Mouse (Mus musculus) kidney, postnatal 36 days (tissue): ENCODE measurements around the gene Dglucy.

Source experiments
- DNase-seq, 2 experiments: peaks; one replicate each; pipeline ENCODE4 v3.0.0; 2021 to 2022; ENCODE audit warnings: mixed read lengths in 2 of 2

The Dglucy gene

DNA sequence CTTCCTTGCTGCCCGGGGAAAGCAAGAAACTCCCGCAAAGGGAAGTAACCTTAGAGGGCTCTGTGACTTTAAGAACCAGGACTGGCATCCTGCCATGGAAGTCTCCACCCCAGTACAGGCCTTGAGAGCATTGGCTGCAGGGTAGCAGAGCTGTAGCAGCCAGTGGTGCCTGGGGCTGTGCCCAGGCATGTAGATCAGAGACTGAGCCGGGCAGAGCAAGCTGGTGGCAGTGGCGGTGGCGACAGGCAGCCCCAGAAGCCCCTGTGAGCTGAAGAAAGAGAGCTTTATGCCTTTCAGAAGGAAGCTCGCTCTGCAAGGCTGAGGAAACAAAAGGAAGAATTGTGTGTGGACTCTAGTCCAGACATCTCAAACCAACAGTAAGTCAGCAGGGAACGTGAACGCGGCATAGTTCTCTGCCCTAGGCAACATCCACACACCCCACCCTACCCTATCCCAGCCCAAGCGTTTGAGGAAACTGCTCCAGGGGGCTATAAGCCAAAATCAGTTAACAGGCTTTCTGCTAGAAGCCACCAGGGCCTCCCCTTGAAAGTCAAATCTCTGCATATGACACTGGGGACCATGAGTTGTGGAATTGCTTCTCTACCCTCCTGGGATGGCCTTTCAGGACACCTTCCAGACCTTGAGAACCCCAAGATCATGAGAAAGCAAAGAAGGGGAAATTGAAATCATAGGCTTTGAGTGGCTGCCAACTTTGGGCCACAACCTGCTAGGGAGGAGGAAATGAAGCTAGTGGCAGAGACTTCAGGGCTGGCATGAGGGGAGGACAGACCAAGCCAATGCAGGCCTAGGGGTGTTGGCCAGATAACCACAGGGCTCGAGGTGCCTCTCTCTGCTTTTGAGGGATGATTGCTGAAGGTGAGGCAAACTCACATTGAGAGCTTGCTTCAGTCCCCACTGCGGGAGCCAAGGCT, at the start of gene Dglucy:
Gene Dglucy, plus strand, starts transcription at position 124 of the 932 bp plus-strand sequence.
- peak; percentile 96 to 97 for DNase-seq

- DNase-seq = no peak
These were observed 43.7 kb upstream of the Dglucy start for GRCm38 (mm10) chr12:100735156-100735555.

- no peak for DNase-seq
These were observed 43.3 kb upstream of the Dglucy start for GRCm38 (mm10) chr12:100735581-100735980.

- DNase-seq = no peak
These were observed 40.4 kb upstream of the Dglucy start for GRCm38 (mm10) chr12:100738498-100738897.

GRCm38 (mm10) chr12:100739011-100739570, 39.8 kb upstream of the Dglucy start:
- peak in 1 of 2 experiments; percentile 7 for DNase-seq

DNA sequence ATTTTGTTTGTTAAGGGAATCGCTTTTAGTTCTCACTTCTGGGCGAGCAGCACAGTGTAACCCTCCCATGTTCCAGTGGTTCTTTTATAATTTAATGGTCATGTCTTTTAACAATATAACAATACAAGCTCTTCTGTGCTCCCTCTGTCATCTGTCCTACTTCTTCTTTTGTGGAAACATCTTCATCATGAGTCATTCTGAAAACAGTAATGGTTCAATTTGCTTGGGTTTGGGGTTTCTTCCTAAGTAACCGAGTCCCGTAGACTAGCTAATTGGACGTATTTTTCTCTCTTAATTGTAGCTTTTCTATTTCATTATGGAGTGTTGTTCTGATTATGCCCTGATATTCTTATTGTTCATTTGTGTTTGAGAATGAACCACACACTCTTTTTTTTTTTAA, 38.5 kb upstream of the Dglucy start:
- DNase-seq = no peak

DNA sequence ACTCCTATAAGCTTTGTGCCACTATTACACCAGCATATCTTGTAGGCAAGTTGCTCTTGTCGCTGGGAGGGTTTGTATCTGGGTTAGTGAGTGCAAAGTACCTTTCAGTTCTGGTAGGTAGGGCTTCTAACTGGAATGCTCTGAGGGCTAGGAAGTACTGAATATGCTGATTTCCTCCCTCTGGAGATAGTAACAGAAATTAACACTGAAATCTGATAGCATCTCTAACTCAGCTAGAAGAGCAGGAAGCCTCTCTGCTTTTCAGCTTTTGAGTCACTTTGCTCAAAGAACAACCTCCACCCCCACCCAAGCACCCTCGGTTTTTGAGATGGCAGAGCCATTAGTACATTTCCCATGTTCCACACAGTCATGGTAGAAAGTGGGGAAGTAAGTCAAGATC, 36.4 kb upstream of the Dglucy start:
- no peak for DNase-seq

GRCm38 (mm10) chr12:100752977-100753376, 25.9 kb upstream of the Dglucy start:
- DNase-seq = no peak

DNA sequence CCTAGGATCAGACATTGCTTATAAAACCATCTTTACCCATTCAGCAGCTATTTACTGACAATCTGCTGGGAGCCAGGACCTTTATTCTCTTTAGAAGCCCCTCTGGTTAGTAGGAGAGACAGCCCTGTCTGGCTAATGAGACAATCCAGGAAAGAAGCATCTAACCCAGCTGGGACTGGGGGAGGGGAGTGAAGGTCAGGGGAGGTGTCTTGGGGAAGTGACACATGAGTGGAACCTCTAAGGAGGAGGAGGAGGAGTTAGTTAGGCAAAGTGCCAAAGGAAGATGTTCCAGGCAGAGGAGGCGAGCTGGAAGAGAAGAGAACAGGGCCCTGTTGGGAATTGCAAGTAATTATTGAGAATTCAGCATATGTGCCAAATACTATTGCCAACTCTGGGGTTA, 25.1 kb upstream of the Dglucy start:
- no peak for DNase-seq

DNA sequence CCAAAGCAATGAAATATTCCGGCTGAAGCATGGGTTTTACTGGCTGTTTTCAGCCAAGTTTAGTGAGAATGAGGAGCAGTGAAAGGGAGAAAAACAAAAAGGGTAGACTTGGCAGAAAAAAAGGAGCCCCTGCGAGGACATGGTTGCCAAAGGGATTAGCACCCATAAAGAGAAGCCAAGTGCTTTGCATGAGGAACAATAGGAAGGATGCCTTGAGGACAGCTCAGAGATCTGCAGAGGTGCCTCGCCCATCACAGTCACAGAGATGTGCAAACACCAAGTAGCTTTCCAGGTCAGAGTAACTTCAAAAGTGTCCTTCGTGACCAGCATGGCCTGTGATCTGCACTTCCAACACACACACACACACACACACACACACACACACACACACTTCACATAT, 21.4 kb upstream of the Dglucy start:
- no peak for DNase-seq

- no peak for DNase-seq
These were observed 16.0 kb upstream of the Dglucy start for GRCm38 (mm10) chr12:100762663-100763425.

DNA sequence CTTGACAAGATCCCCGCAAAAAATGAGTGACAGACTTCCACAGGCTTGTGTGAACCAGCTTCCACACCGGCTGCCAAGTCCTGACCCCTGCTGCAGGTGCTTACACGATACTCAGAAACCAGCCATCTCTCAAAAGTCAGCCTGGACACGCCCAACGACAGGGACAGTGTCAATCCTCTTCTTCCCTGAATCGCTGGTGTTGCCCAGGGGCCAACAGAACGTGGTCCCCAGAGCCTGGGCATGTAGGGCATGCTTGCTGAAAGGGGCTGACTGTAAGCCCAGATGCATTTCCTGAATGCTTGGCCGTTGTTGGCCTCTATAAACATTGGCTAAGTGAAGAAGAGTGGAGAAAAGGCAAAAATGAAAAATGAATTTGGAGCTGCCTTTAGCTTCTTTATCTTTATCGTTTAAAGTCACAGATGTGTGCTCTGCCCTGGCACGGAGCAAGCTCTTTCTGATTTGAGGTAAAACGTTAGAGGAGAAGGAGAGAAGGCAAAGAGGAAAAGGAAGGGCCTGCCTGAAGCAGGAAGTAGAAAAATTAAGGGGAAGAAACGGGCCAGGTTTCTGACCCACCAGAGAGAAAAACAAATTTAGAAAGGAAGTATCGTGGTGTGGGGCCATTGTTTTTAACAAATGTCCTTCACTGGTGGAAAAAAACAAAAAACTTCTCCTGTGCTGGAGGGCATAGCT, 14.4 kb upstream of the Dglucy start:
- DNase-seq = no peak

DNA sequence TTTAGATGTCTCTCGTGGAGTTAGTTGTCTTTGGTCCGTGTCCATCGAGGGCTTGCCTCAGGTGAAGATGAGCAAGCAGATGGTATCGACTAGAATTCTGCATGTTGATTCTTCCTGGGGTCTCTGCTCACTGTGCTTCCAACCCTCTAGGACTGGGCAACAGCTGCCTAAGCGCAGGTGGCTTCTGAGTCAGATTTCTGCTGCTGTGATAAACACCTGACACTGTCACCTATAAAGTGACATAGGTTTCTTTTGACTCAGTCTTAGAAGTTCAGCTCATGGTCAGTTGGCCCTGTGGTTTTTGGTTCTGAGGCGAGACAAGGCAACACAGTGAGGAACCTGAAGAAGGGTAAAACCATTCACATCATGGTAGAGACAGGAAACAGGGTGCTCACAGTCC, 9.0 kb upstream of the Dglucy start:
- no peak for DNase-seq

DNA sequence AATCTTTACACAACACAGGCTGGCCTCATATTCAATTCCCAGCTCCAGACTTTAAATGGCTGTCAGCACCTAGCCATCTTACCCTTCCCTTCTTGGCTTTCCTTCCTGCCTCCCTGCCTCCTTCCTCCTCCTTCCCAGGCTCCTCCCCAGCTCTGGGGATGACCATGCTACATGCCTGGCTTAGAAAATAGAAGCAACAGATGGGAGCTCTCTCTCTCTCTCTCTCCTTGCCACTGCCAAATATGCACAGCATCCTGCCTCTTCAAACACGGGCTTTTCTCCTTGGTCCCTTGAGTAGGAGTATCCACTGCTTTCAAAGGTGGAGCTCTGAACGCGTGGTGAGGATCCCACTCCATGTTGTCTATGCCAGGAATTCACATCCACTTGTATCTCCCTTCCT, 8.1 kb upstream of the Dglucy start:
- DNase-seq = no peak

DNA sequence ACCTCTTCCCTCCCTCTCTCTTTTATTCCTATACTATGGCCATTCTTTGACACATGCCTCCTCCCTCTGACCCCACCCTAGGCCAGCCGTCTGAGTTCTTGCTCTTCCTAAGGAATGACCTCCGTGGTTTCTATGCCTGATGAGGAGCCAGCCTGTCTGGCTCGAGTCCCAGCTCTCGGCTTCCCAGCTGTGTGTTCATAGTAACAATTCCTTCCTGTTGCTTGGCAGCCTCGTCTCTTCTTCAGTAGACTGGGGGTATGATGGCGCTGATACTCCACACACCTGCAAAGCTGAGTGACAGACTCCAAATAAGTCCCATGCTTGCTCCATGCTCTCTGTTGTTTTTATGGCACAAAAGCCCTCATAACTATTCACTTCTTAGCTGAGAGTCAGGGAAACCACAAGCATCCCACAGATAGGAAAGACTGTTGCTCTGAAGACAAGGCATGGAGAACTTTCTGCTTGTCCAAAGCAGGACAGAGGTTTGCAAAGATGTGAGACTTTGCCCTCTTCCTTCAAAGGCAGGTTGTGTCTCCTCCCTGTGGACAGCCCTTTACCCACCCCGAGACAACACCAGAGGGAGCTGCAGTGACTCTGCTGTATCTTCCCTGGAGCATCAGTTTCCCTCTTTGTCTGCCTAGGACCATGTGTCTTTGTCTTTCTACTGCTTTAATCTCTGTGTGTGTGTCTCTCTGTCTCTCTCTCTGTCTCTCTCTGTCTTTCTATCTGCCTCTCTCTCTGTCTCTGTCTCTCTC, 6.5 kb upstream of the Dglucy start:
- DNase-seq = peak; percentile 56 to 65

DNA sequence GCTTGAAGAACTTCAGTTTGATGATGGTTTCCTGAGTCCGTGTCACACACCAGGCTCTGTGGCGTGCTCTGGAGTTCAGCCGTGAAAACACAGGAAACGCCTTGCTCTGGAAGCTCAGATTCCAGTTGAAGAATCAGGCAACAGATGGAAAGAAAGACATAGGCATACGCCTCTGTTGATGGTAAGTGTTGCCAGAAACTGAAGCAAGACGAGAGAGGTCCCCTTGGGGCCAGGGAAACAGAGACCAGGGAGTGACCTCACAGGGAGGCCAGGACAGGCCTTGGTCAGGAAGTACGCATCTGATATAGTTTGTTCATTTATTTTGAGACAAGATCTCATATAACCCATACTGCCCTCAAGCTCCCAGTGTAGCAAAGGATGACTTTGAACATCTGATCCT, 4.1 kb upstream of the Dglucy start:
- DNase-seq = no peak

GRCm38 (mm10) chr12:100775291-100775690, 3.6 kb upstream of the Dglucy start:
- DNase-seq = peak; percentile 48 to 60

- DNase-seq = peak; percentile 81 to 87
These were observed 2.8 kb upstream of the Dglucy start for GRCm38 (mm10) chr12:100775911-100776581.

DNA sequence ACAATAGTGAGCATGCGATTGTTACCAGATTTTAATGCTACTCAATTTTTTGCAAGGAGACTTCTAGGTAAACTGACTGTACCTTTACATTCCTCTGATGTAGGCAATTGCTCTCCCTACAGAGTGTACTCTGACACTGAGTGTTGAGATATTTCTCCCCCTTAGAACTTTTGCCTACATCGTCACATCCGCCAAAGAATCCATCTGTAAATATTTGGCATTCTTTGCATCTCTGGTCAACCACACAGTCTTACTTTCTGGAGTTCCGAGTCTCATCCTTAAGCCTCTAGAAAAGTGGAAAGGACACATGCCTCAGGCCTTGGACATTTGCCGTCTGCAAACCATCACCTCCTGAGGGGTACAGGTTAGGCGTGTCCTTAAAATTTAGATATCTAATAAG, 1.9 kb upstream of the Dglucy start:
- no peak for DNase-seq

DNA sequence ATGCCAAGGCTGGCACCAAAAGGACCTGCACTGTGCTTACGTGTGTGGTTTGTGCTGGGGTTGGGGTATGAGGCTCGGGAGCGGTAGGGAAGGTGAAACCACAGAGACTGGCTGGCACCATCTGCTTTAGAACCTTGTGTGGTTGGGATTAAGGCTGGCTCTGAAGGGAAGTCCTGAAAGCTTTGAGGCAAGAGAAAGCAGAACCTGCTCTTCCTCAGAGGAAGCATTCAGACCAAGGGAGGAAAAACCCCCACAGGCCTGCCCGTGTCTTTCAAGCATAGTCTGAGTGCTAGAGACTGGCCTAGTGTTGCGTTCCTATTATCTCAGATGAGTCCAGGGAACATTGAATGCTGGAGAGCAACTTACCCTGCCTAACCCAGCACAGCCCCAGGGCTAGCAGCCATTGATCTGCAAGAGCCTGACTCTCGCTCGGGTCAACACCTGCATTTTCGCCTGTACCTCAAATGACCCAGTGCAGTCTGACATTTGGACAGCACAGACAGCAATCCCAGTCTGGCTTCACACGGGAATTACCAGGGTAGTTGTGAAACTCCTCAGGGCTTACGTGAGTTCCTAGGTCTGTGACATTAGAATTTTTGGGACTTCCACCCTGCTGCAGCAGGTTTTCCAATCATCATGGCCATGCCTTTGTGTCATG, 452 bp upstream of the Dglucy start:
- DNase-seq = no peak

GRCm38 (mm10) chr12:100780416-100780815, 1.6 kb downstream of the Dglucy start:
- no peak for DNase-seq
